Mouse (Mus musculus): ENCODE results near the gene Nkx2-5.

Gene Nkx2-5

GRCm38 (mm10) chr17:26835956-26836355 is 8.9 kb downstream of the Nkx2-5 start:
- no peak for DNase-seq

GRCm38 (mm10) chr17:26834966-26835755 is 9.6 kb downstream of the Nkx2-5 start:
- DNase-seq = no peak

- no peak for DNase-seq
Measured at GRCm38 (mm10) chr17:26834302-26834965, 10.4 kb downstream of the Nkx2-5 start.

DNA sequence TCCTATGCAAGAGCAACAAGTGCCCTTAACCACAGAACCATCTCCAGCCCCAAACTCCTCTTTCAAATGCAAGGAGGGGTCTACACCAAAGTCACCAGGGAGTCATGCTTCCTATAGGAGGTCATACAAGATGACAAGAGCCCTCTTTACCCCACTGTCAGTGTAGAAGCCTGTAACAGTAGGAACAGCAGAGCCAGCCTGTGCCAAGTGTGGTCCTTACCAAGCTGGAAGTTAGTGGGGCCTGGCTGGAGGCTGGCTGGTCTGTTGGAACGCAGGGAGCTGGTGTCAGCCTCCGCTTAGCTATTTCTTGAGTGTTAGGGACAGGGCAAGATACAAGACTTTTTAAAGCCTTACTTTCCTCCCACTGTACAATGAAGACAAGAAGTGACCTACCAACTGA is 11.0 kb downstream of the Nkx2-5 start:
- DNase-seq = no peak

- no peak for DNase-seq
Measured at GRCm38 (mm10) chr17:26826131-26826530, 18.7 kb downstream of the Nkx2-5 start.

DNA sequence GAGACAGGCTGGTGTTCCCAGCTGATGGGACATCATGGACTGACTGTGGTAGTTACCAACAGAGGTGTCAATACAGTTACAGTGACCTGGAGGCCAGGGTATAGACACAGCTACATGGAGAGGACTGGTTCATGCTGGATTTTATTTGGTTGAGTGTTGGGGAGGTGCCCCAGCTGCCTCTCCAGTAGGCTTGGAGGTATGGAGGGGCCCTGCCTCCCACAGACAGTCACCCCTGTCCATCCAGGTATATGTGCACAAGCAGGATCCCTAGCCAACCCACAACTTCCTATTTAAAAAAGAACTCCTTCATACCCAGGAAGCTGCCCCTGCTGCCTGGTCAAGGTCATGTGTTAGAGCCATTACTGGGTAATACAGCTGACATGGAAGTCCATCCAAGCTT is 27.0 kb downstream of the Nkx2-5 start:
- DNase-seq = no peak

DNA sequence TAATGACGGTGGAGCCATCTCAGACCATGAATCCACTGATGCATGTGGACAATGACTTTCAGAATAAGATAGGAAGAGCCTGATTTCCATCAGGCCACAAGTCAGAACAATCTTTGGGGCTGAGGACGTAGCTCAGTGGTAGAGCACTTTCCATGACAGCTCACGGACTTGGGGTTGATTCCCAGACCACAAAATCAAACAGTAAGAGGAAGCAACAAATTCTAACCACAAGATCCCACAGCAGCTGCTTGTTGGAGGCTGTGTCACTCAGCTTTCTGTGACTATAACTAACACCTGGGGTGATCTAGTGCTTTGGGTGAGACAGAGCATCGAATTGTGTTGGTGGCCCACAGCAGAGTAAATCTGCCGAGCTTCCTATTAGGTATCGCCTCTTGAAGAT is 28.0 kb downstream of the Nkx2-5 start:
- no peak for DNase-seq

- DNase-seq = no peak
Measured at GRCm38 (mm10) chr17:26813497-26813896, 31.3 kb downstream of the Nkx2-5 start.

GRCm38 (mm10) chr17:26812607-26813006 is 32.2 kb downstream of the Nkx2-5 start:
- no peak for DNase-seq

GRCm38 (mm10) chr17:26802886-26803285 is 41.9 kb downstream of the Nkx2-5 start:
- no peak for DNase-seq

- no peak for DNase-seq
Measured at GRCm38 (mm10) chr17:26797379-26798128, 47.3 kb downstream of the Nkx2-5 start.

GRCm38 (mm10) chr17:26795386-26795785 is 49.4 kb downstream of the Nkx2-5 start:
- no peak for DNase-seq

DNA sequence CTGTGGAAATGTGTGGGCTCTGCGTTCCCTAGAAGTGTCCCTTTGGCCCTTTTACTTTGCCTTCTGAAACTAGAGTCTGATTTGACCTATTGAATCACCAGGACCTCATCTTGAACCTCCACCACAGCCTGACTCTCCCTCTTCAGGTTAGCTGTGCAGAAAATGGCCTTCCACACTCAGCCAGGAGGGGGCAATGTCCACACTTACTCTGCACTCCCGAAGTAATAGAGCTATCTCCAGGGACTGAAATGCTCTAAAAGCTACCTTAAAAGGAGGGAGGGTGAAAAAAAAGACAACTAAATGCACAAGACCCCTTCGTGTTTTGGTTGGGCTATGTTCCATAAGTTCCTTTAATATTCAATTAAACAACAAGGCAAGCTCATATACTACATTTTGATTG is 50.1 kb downstream of the Nkx2-5 start:
- peak; percentile 25 for DNase-seq

DNA sequence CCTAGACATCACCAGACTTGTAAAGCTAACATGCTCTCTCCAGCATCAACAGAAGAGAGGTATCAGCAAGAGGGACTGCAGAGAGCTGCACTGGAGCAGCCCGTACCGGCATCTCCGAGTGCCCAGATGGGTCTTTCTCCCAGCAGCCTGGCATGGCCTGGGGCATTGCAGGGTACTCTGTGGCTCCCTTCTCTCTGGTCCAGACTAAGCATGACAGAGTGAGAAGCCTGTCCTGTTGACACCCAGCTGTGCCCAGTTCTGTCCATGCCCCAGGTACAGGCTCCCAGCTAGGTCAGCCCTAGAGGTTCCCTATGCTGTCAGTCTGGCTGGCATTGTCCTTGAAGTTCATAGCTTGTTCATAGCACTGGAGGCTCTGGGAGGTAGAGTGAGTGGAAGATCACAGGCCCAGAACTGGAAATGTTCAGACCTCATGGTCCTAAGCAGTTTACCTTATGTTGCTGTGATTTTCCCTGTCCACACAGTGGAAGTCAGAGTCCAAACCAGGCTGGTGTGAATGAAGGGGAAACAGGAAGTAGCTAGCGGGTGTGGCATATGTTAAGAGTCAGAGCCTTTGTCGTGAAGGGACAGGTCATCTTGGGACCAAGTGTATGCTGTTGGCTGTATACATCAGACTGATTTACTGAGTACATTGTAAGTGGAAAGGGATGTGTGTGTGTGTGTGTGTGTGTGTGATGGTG is 51.6 kb downstream of the Nkx2-5 start:
- no peak for DNase-seq

- no peak for DNase-seq
Measured at GRCm38 (mm10) chr17:26792096-26792495, 52.7 kb downstream of the Nkx2-5 start.

DNA sequence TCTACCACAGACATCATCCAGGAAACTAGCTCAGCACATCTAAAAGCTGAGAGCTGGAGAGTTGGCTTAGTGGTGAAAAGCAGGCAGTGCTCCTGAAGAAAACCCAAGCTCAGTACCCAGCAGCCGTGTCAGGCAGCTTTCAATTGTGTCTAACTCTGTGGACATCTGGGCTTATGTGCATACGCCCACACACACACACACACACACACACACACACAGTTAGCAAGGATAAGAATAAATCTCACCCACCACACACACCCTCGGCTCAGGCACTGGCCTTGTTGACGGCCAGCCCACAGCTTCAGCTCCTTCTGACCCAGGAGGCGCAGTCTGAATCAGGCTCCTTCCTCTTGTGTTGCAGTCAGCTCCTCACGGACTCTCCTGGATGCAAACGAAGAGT is 53.2 kb downstream of the Nkx2-5 start:
- DNase-seq = peak; percentile 49

DNA sequence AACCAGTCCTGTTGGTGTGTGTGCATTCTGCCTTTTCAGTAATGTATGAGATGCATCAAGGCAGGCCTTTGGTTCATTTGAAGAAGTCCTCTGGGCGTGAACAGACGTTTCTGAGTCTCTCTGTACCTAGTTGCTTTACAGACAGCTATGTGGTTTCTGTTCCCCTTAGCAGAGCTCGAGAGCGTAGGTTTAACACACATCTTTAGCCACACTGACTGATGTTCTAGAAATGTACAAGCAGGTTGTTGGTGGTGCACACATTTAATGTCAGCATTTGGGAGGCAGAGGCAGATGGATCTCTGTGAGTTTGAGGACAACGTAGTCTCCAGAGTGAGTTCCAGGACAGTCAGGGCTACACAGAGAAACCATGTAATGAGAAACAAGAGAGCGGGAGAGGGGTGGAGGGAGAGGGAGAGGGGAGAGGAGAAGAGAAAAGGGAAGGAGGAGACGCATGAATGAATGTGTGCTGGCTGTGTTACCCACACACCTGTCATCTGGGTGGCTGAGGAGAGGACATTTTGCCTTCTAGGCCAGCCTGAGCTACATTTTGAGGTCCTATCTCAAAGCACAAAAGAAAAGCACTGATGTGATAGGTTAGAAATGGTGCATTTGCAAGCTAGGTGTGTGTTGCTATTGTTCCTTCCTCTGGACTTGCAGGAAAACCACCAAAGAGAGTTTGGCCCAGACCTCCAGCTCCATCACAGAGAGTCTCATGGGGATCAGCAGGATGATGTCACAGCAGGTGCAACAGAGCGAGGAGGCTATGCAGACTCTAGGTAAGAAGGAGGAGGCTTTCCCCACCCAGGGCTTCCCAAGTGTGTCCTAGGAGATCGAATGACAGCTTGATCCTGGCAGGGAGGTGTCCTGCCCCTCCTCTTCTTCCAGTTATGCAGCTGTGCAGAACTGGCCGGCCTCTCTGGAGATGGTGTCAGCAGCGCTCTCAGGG is 54.3 kb downstream of the Nkx2-5 start:
- DNase-seq = no peak

DNA sequence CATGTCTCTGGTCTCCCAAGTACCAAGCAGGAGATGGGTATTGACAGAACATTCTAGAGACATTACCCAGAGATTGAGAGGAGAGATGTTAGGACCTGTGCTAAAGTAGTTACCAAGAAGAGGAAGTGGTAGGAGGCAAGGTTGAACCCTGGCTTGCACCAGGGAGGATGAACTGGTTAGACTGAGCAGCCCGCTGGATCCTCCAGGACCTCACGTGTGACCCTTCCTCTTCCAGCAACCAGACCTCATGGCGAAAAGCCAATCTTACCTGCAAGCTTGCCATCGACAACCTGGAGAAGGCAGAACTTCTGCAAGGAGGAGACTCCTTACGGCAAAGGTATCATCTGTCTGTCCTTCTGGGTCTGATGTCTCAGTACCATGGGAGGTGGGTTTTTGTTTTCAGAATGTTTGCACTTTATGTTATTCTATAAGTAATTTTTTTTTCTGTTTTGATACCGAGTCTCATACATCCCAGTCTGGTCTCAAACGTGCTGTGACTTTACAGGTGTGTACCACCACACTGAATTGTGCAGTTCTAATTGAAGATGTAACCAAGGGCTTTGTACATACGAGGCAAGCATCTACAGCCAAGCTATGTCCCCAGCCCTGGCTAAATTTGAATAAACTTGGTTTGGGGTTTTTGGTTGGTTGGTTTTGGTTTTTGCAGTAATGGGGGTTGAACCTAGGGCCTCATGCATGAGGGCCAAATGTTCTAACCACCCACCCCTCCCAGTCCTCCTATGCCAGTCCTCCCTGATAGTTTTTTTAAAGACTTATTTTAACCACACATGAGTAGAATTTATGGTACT is 55.1 kb downstream of the Nkx2-5 start:
- no peak for DNase-seq

DNA sequence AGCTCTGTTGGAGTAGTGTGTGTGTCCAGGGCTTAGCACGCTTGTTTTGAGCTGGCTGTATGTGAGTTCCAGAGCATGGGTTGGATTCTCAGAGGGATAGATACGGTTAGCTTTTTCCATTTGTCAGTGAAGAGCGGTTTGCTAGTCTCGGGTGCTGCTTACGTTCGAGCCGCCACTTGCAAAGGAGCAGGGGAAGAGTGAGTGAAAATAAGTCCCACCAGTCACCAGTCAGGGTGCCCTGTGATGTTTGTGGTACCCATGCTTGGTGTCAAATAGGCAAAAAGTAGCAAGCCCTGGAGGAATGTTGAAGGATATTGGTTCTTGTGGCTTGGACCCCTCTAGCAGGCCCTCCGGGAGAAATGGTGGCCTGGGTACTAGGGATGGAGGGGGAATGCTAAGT is 55.8 kb downstream of the Nkx2-5 start:
- no peak for DNase-seq
